Mouse (Mus musculus) spleen, adult 2 months (tissue): ENCODE results near the gene Cbarp. TPM values are rescaled to one million over a fixed set of nuclear protein-coding genes. Genes with fewer than 3 reads are reported as not detected.

ENCODE experiments used
- DNase-seq, 2 experiments: peaks; one replicate each; pipeline versions ENCODE4 v3.0.0 to v3.0.0-alpha.2; 2012 to 2021; ENCODE audit warnings: low spot score in 2 of 2, low read depth in 1 of 2
- H3K27ac ChIP-seq: fragments of 200-500 bp; 2 replicates; pipeline ENCODE4 v1.5.1; 2012; ENCODE audit warnings: low read length, inconsistent platforms; ENCODE audit not compliant: insufficient read depth
- H3K27me3 ChIP-seq: fragments of 200-500 bp; 2 replicates; pipeline ENCODE4 v1.6.1; 2012; ENCODE audit warnings: mild to moderate bottlenecking, moderate library complexity, low read length, inconsistent platforms; ENCODE audit not compliant: control insufficient read depth, insufficient read depth
- H3K36me3 ChIP-seq: fragments of 200-500 bp; 2 replicates; pipeline ENCODE4 v1.6.1; 2012; ENCODE audit warnings: mild to moderate bottlenecking, low read length, inconsistent platforms; ENCODE audit not compliant: control insufficient read depth, insufficient read depth
- H3K4me1 ChIP-seq: fragments of 200-500 bp; 2 replicates; pipeline ENCODE4 v1.6.1; 2011; ENCODE audit warnings: inconsistent platforms; ENCODE audit not compliant: control insufficient read depth, insufficient read depth, insufficient read length
- H3K4me3 ChIP-seq: fragments of 200-500 bp; 2 replicates; pipeline ENCODE4 v1.5.1; 2011; ENCODE audit warnings: mild to moderate bottlenecking, inconsistent platforms; ENCODE audit not compliant: insufficient read depth, insufficient read length; ENCODE audit errors: extremely low read depth
- CTCF ChIP-seq: fragments of 200-500 bp; IDR thresholded peaks from 2 replicates; pipeline ENCODE4 v1.5.1; 2011; ENCODE audit warnings: mild to moderate bottlenecking, inconsistent platforms; ENCODE audit not compliant: insufficient read depth, insufficient read length, insufficient replicate concordance; ENCODE audit errors: extremely low read depth
- POLR2A ChIP-seq: fragments of 200-500 bp; IDR thresholded peaks from 2 replicates; pipeline ENCODE4 v1.6.1; 2011; ENCODE audit warnings: low read depth, low read length, inconsistent platforms
- WGBS: fragments of 180-500 bp; shearing (Covaris S2); methylation state at CpG from one replicate; pipeline ENCODE4 v1.1.7; 2018; 5-methylcytosine and 5-hydroxymethylcytosine counted together
- polyA plus RNA-seq: library from polyadenylated mRNA; depleted of rRNA; stranded (reverse); fragments of >200 nt; gene quantifications from 2 replicates; pipeline ENCODE4 v1.2.3, GENCODE M21; 2012; rRNA removed

Cbarp gene
- polyA plus RNA-seq, result 11.9 and 13.4 TPM in 2 replicates

DNA sequence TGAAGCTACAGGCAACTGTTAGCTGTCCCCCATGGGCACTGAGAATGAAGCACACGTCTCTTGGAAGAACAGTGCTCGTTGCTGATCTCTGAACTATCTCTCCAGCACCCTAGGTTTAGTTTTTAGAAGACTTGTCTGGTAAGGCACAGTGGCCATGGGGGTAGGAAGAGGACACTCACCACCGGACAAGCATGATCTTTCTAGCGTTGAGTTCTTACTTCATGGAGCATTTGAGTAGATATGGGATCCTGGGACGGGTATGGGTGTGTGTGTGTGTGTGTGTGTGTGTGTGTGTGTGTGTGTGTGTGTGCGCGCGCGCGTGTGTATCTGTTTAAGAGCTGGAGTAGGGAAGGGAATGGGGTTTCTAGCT lies at the start of gene Cbarp:
Gene Cbarp (minus strand): TSS at position 170 of the 370 bp plus-strand sequence.
- no peak for DNase-seq
- WGBS, result 84% methylated on average over 10 of the region's 10 CpGs
- H3K4me1 ChIP-seq, result peaks cover 19% of the 10 kb centered on the region

DNA sequence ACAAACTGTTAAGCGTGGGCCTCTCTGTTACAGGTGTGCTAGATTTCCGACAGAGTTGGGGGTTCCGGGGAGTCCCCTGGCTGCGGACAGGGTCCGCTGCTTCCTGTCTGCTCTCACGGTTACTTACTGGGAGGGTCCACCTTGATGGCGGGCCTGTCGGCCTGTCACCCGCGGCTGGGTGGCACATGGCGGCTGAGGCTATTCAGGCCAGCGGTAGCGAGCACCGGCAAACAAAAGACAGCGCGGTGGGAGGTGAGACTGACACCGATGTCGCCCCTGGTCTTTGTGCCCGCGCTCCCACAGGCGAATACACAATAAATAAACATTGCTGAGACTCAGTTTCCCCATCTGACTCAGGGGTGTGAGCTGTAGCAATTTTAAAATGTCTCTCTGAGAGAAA lies 49.4 kb upstream of the Cbarp start:
- no peak overlapping the region for H3K27ac ChIP-seq
- 7% methylated on average over 21 of the region's 21 CpGs for WGBS
- peaks cover 7% of the 10 kb centered on the region for H3K4me1 ChIP-seq
- DNase-seq, result no peak
- H3K4me3 ChIP-seq, result no peak overlapping the region; the same call in 1 of the 2 replicates
- no peaks in the 10 kb centered on the region for H3K36me3 ChIP-seq
- peaks cover 25% of the 10 kb centered on the region for H3K27me3 ChIP-seq
- no peak for TF ChIP-seq CTCF

More for the DNA sequence above, at the start of gene Cbarp:
- Histone ChIP-seq H3K27me3 (peaks cover 10% of the 10 kb centered on the region; the same call in 1 of the 2 replicates), H3K27ac (peak within 1 kb of the TSS; percentile 85), H3K36me3 (peaks cover 12% of the 10 kb centered on the region), H3K4me3 (peak within 1 kb of the TSS; percentile 50; the same call in 1 of the 2 replicates)
- TF ChIP-seq CTCF (no peak), POLR2A (no peak)

GRCm38 (mm10) chr10:80188453-80189024 lies 47.9 kb upstream of the Cbarp start:
- TF ChIP-seq CTCF, result no peak
- TF ChIP-seq POLR2A, result no peak
- H3K4me3 ChIP-seq, result no peak overlapping the region
- H3K27ac ChIP-seq, result no peak overlapping the region
- DNase-seq, result no peak
- 90% methylated on average over 15 of the region's 15 CpGs for WGBS
- H3K27me3 ChIP-seq, result peaks cover 25% of the 10 kb centered on the region
- no peaks in the 10 kb centered on the region for H3K36me3 ChIP-seq
- peaks cover 7% of the 10 kb centered on the region for H3K4me1 ChIP-seq

DNA sequence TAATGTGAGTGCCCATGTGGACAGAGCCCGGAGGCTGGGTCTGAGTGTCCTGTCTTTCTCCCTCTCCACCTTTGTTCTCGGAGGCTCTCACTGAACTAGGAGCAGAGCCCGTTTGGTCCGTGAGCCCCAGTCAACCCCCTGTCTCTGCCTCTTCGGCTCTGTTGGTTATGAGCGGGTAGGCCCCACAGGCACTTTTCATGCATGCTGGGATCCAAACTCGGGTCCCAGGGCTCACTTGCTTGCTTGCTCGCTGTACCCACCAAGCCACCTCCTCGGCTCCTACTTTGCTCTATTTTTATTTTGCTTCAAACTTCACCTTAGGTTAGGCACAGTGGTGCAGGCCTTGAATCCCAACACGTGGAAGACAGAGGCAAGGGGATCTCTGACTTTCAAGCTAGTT lies 47.1 kb upstream of the Cbarp start:
- TF ChIP-seq CTCF, result no peak
- TF ChIP-seq POLR2A, result no peak
- 88% methylated on average over 10 of the region's 10 CpGs for WGBS
- Histone ChIP-seq H3K27ac (no peak overlapping the region), H3K27me3 (peaks cover 25% of the 10 kb centered on the region), H3K4me3 (no peak overlapping the region), H3K36me3 (no peaks in the 10 kb centered on the region), H3K4me1 (peaks cover 7% of the 10 kb centered on the region)
- DNase-seq, result no peak

- TF ChIP-seq CTCF, result no peak
- no peak for TF ChIP-seq POLR2A
- Histone ChIP-seq H3K27me3 (peaks cover 21% of the 10 kb centered on the region), H3K36me3 (no peaks in the 10 kb centered on the region), H3K27ac (no peak overlapping the region), H3K4me1 (peaks cover 7% of the 10 kb centered on the region), H3K4me3 (no peak overlapping the region)
- 39% methylated on average over 27 of the region's 27 CpGs for WGBS
- DNase-seq, result no peak
Measured at GRCm38 (mm10) chr10:80186649-80187048, 46.0 kb upstream of the Cbarp start.

DNA sequence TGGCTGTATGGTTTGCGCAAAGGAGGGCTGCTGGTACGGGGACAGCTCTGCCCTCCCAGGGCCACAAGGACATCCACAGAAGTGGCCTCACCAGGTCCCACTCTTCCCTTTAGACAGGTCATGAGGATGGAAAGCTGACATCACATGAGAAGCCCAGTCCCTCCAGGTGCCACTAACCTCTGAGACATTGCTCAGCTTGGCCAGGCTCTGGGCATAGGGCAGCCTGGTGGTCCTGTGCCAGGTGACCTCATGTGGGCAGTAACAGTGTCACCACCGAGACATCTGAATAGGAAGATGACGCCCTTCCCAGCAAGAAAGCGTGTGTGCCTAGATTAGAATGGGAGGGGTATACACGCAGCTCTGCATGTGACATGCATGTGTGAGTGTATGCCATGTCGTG lies 41.9 kb upstream of the Cbarp start:
- no peak for DNase-seq
- WGBS, result 88% methylated on average over 7 of the region's 7 CpGs
- no peaks in the 10 kb centered on the region for H3K36me3 ChIP-seq
- H3K4me3 ChIP-seq, result no peak overlapping the region
- peaks cover 15% of the 10 kb centered on the region for H3K27me3 ChIP-seq
- no peak for TF ChIP-seq POLR2A
- peaks cover 3% of the 10 kb centered on the region; the same call in 1 of the 2 replicates for H3K4me1 ChIP-seq
- no peak overlapping the region for H3K27ac ChIP-seq

- Histone ChIP-seq H3K27me3 (peaks cover 9% of the 10 kb centered on the region), H3K4me1 (peaks cover 3% of the 10 kb centered on the region; the same call in 1 of the 2 replicates), H3K4me3 (no peak overlapping the region), H3K27ac (no peak overlapping the region), H3K36me3 (no peaks in the 10 kb centered on the region)
- TF ChIP-seq POLR2A, result no peak
- TF ChIP-seq CTCF, result no peak
- WGBS, result 84% methylated on average over 5 of the region's 5 CpGs
- no peak for DNase-seq
Measured at GRCm38 (mm10) chr10:80180823-80181222, 40.2 kb upstream of the Cbarp start.
